ENCODE assay signal across 8 mouse cellular contexts in genomic region chr9:27029022-27029827, GRCm38 (mm10). TPM values are rescaled to one million over a fixed set of nuclear protein-coding genes. Genes with fewer than 3 reads are reported as not detected.
DNase-seq lines count a peak whose midpoint lies in the region; ATAC-seq lines count a peak whose summit lies in the region.

No protein-coding gene starts in this region.

- peak overlapping the region; percentile 87 for H3K27ac ChIP-seq in neural tube, embryonic 11.5 days (ENCODE audit: low read depth, low read length)
- H3K27ac ChIP-seq in embryonic facial prominence, embryonic 11.5 days (replicated peaks; ENCODE audit: low read depth, low read length): peak overlapping the region; percentile 86
- peak overlapping the region; percentile 87 for H3K27ac ChIP-seq in limb, embryonic 13.5 days
- peak overlapping the region; percentile 93 for H3K27ac ChIP-seq in midbrain, embryonic 14.5 days (replicated peaks; ENCODE audit: low read depth, low read length)

- no peaks in the 10 kb centered on the region for H3K36me3 ChIP-seq in neural tube, embryonic 11.5 days (ENCODE audit: control insufficient read depth, insufficient read depth, low read length)
- H3K36me3 ChIP-seq in embryonic facial prominence, embryonic 11.5 days (replicated peaks; ENCODE audit: control insufficient read depth, insufficient read depth, low read depth, low read length): no peaks in the 10 kb centered on the region
- H3K36me3 ChIP-seq in limb, embryonic 13.5 days: peaks cover 10% of the 10 kb centered on the region
- H3K36me3 ChIP-seq in midbrain, embryonic 14.5 days (ENCODE audit: control insufficient read depth, insufficient read depth, low read length): no peaks in the 10 kb centered on the region

- no peak; the same call in 1 of the 2 replicates for ATAC-seq in neural tube, embryonic 11.5 days (ENCODE audit: insufficient read depth, low FRiP score, low TSS enrichment)
- ATAC-seq in embryonic facial prominence, embryonic 11.5 days (replicated peaks; ENCODE audit: insufficient number of reproducible peaks, low FRiP score, low TSS enrichment, low read depth): peak; percentile 5; the same call in 1 of the 2 replicates
- no peak; the same call in 1 of the 2 replicates for ATAC-seq in limb, embryonic 13.5 days (ENCODE audit: low FRiP score, low read depth)
- peak; percentile 39 for ATAC-seq in midbrain, embryonic 14.5 days (ENCODE audit: low FRiP score, low TSS enrichment)

- H3K4me1 ChIP-seq in neural tube, embryonic 11.5 days (ENCODE audit: control insufficient read depth, insufficient read depth, low read length): peaks cover 18% of the 10 kb centered on the region
- peaks cover 2% of the 10 kb centered on the region for H3K4me1 ChIP-seq in embryonic facial prominence, embryonic 11.5 days (ENCODE audit: control insufficient read depth, insufficient read depth, low read length)
- H3K4me1 ChIP-seq in limb, embryonic 13.5 days: peaks cover 45% of the 10 kb centered on the region
- peaks cover 41% of the 10 kb centered on the region for H3K4me1 ChIP-seq in midbrain, embryonic 14.5 days (ENCODE audit: control insufficient read depth, insufficient read depth, low read length)

- peak; percentile 73 for DNase-seq in neural tube, embryonic 11.5 days (ENCODE audit: low spot score)
- no peak for DNase-seq in neural tube, embryonic 10.5 days (ENCODE audit: extremely low spot score, low spot score)
- DNase-seq in embryonic facial prominence, embryonic 11.5 days (ENCODE audit: low spot score): peak; percentile 29
- DNase-seq in heart, adult 18-20 months: peak; percentile 48 to 57
- peak; percentile 36 for DNase-seq in kidney, adult 18-20 months
- peak; percentile 71 for DNase-seq in midbrain, embryonic 14.5 days
- peak; percentile 16 to 38 for DNase-seq in spleen, postnatal 14 days (ENCODE audit: low spot score in 2 of 2)

- H3K4me2 ChIP-seq in neural tube, embryonic 11.5 days (ENCODE audit: low read depth): peak overlapping the region; percentile 94
- peak overlapping the region; percentile 85 for H3K4me2 ChIP-seq in embryonic facial prominence, embryonic 11.5 days (ENCODE audit: low read depth, low read length)
- peak overlapping the region; percentile 96 for H3K4me2 ChIP-seq in limb, embryonic 13.5 days (replicated peaks)
- peak overlapping the region; percentile 83 for H3K4me2 ChIP-seq in midbrain, embryonic 14.5 days (ENCODE audit: low read length)

- H3K9ac ChIP-seq in neural tube, embryonic 11.5 days (ENCODE audit: low read length): peak overlapping the region; percentile 90
- H3K9ac ChIP-seq in embryonic facial prominence, embryonic 11.5 days (replicated peaks; ENCODE audit: low read length): peak overlapping the region; percentile 92
- peak overlapping the region; percentile 97 for H3K9ac ChIP-seq in limb, embryonic 13.5 days
- peak overlapping the region; percentile 91 for H3K9ac ChIP-seq in midbrain, embryonic 14.5 days (replicated peaks; ENCODE audit: low read length)

- H3K27me3 ChIP-seq in neural tube, embryonic 11.5 days (ENCODE audit: control insufficient read depth, insufficient read depth, low read length): no peaks in the 10 kb centered on the region
- H3K27me3 ChIP-seq in embryonic facial prominence, embryonic 11.5 days (ENCODE audit: control insufficient read depth, insufficient read depth, low read length): no peaks in the 10 kb centered on the region
- H3K27me3 ChIP-seq in limb, embryonic 13.5 days: no peaks in the 10 kb centered on the region
- no peaks in the 10 kb centered on the region for H3K27me3 ChIP-seq in midbrain, embryonic 14.5 days (ENCODE audit: control insufficient read depth, insufficient read depth, low read length)

- H3K9me3 ChIP-seq in neural tube, embryonic 11.5 days (ENCODE audit: control insufficient read depth, low read length): no peaks in the 10 kb centered on the region
- no peaks in the 10 kb centered on the region for H3K9me3 ChIP-seq in embryonic facial prominence, embryonic 11.5 days (replicated peaks; ENCODE audit: control insufficient read depth, low read length)
- H3K9me3 ChIP-seq in limb, embryonic 13.5 days: no peaks in the 10 kb centered on the region
- H3K9me3 ChIP-seq in midbrain, embryonic 14.5 days (ENCODE audit: control insufficient read depth, low read length): no peaks in the 10 kb centered on the region

- H3K4me3 ChIP-seq in neural tube, embryonic 11.5 days (ENCODE audit: low read depth, low read length): peak overlapping the region; percentile 97
- peak overlapping the region; percentile 95 for H3K4me3 ChIP-seq in embryonic facial prominence, embryonic 11.5 days (ENCODE audit: low read depth, low read length)
- H3K4me3 ChIP-seq in limb, embryonic 13.5 days: peak overlapping the region; percentile 96
- H3K4me3 ChIP-seq in midbrain, embryonic 14.5 days (replicated peaks; ENCODE audit: low read depth, low read length): peak overlapping the region; percentile 98

- under 1% methylated on average over 50 of the region's 52 CpGs for WGBS in neural tube, embryonic 11.5 days
- under 1% methylated on average over 49 of the region's 52 CpGs for WGBS in embryonic facial prominence, embryonic 11.5 days
- WGBS in limb, embryonic 13.5 days: under 1% methylated on average over 52 of the region's 52 CpGs
- WGBS in midbrain, embryonic 14.5 days: under 1% methylated on average over 52 of the region's 52 CpGs

RNA-seq across cellular contexts. Expression of gene Vps26b, which starts 0.6 kb away (rescaled TPM):
- 62.6 and 63.5 TPM in 2 replicates for polyA plus RNA-seq in neural tube, embryonic 11.5 days (2014; fragmentation: Nextera tagmentation; extraction: Ambion mirVana)
- polyA plus RNA-seq in embryonic facial prominence, embryonic 11.5 days (2014; fragmentation: Nextera tagmentation; extraction: Ambion mirVana): 47.6 and 47.8 TPM in 2 replicates
- total RNA-seq in heart, adult 18-20 months (2021): 10 to 100 TPM; 27.8 to 28.5 TPM
- 37.7 and 39.8 TPM in 2 replicates for polyA plus RNA-seq in limb, embryonic 13.5 days (2015; fragmentation: Nextera tagmentation; extraction: Ambion mirVana)
- polyA plus RNA-seq in midbrain, embryonic 14.5 days (2014; fragmentation: Nextera tagmentation; extraction: Ambion mirVana): 85.3 and 102 TPM in 2 replicates

RNA-seq across cellular contexts. Expression of gene Ncapd3, which starts 0.8 kb away (rescaled TPM):
- polyA plus RNA-seq in neural tube, embryonic 11.5 days (2014; fragmentation: Nextera tagmentation; extraction: Ambion mirVana): 36.8 and 42.4 TPM in 2 replicates
- 37.4 and 42.3 TPM in 2 replicates for polyA plus RNA-seq in embryonic facial prominence, embryonic 11.5 days (2014; fragmentation: Nextera tagmentation; extraction: Ambion mirVana)
- total RNA-seq in heart, adult 18-20 months (2021): 10 to 100 TPM in 1 of 2 experiments, 1 to 10 TPM in 1; 8.9 to 11.3 TPM
- 24.0 and 25.8 TPM in 2 replicates for polyA plus RNA-seq in limb, embryonic 13.5 days (2015; fragmentation: Nextera tagmentation; extraction: Ambion mirVana)
- polyA plus RNA-seq in midbrain, embryonic 14.5 days (2014; fragmentation: Nextera tagmentation; extraction: Ambion mirVana): 16.7 and 24.6 TPM in 2 replicates

RNA-seq across cellular contexts. Expression of gene Thyn1, which starts 29.7 kb away (rescaled TPM):
- polyA plus RNA-seq in neural tube, embryonic 11.5 days (2014; fragmentation: Nextera tagmentation; extraction: Ambion mirVana): 139 and 146 TPM in 2 replicates
- 173 and 186 TPM in 2 replicates for polyA plus RNA-seq in embryonic facial prominence, embryonic 11.5 days (2014; fragmentation: Nextera tagmentation; extraction: Ambion mirVana)
- 10 to 100 TPM; 24.6 to 27.7 TPM for total RNA-seq in heart, adult 18-20 months (2021)
- polyA plus RNA-seq in limb, embryonic 13.5 days (2015; fragmentation: Nextera tagmentation; extraction: Ambion mirVana): 148 and 153 TPM in 2 replicates
- 127 and 131 TPM in 2 replicates for polyA plus RNA-seq in midbrain, embryonic 14.5 days (2014; fragmentation: Nextera tagmentation; extraction: Ambion mirVana)

RNA-seq across cellular contexts. Expression of gene Acad8, which starts 29.9 kb away (rescaled TPM):
- polyA plus RNA-seq in neural tube, embryonic 11.5 days (2014; fragmentation: Nextera tagmentation; extraction: Ambion mirVana): 35.8 and 40.8 TPM in 2 replicates
- polyA plus RNA-seq in embryonic facial prominence, embryonic 11.5 days (2014; fragmentation: Nextera tagmentation; extraction: Ambion mirVana): 42.8 and 44.8 TPM in 2 replicates
- 10 to 100 TPM; 53.4 to 61.9 TPM for total RNA-seq in heart, adult 18-20 months (2021)
- polyA plus RNA-seq in limb, embryonic 13.5 days (2015; fragmentation: Nextera tagmentation; extraction: Ambion mirVana): 53.4 and 58.5 TPM in 2 replicates
- 27.3 and 28.5 TPM in 2 replicates for polyA plus RNA-seq in midbrain, embryonic 14.5 days (2014; fragmentation: Nextera tagmentation; extraction: Ambion mirVana)

Comparison
In these comparisons a context has a peak if more than half of its experiments do, and no peak if none do; other contexts are left out.
1. ATAC-seq: peak in embryonic facial prominence, embryonic 11.5 days (single experiment) and midbrain, embryonic 14.5 days (single experiment); none in neural tube, embryonic 11.5 days (single experiment) and limb, embryonic 13.5 days (single experiment).
2. Peak in every context shown above with its lines, with median percentiles within 50 percentile points of each other: H3K27ac ChIP-seq, H3K4me2 ChIP-seq, H3K4me3 ChIP-seq and H3K9ac ChIP-seq.